Mouse (Mus musculus): ENCODE measurements around the gene 4930415O20Rik. TPM values are rescaled to one million over a fixed set of nuclear protein-coding genes. Genes with fewer than 3 reads are reported as not detected.

The 4930415O20Rik gene
- not detected for total RNA-seq (2023)

GRCm38 (mm10) chr15:98570873-98571538 is at the start of gene 4930415O20Rik, which contains the start of gene Ccnt1:
Gene 4930415O20Rik (plus strand): TSS chr15:98571004.
Gene Ccnt1 (minus strand): TSS chr15:98570923.

GRCm38 (mm10) chr15:98533881-98534627 is 36.8 kb upstream of the 4930415O20Rik start, which contains the start of gene Kansl2:
Gene Kansl2 (minus strand): TSS chr15:98534264.

GRCm38 (mm10) chr15:98609331-98610130 is 38.7 kb downstream of the 4930415O20Rik start, which contains the start of gene Adcy6:
Gene Adcy6 (minus strand): TSS chr15:98610076.

GRCm38 (mm10) chr15:98630540-98630939 is 59.7 kb downstream of the 4930415O20Rik start, which contains the start of gene Cacnb3:
Gene Cacnb3 (plus strand): TSS chr15:98630840.

Other genes with a start within 250 kb of the 4930415O20Rik start
- not detected for gene Olfr284, start 230.0 kb upstream of the 4930415O20Rik start, total RNA-seq (2023)
- gene Olfr283, start 190.1 kb upstream of the 4930415O20Rik start, total RNA-seq (2023), result not detected
- not detected for gene Olfr282, start 139.8 kb upstream of the 4930415O20Rik start, total RNA-seq (2023)
- not detected for gene Olfr281, start 118.4 kb upstream of the 4930415O20Rik start, total RNA-seq (2023)
- not detected for gene OR5BS1P, start 101.1 kb upstream of the 4930415O20Rik start, total RNA-seq (2023)
- not detected for gene Lalba, start 88.3 kb upstream of the 4930415O20Rik start, total RNA-seq (2023)
- gene Olfr279, start 78.6 kb upstream of the 4930415O20Rik start, total RNA-seq (2023), result not detected
- gene Kansl2, start 36.7 kb upstream of the 4930415O20Rik start, total RNA-seq (2023), result 10 to 100 TPM; 28.0 to 29.7 TPM
- gene Ccnt1, start 81 bp upstream of the 4930415O20Rik start, total RNA-seq (2023), result 10 to 100 TPM; 51.6 to 56.9 TPM
- 1 to 10 TPM; 4.7 to 4.9 TPM for gene Adcy6, start 39.1 kb downstream of the 4930415O20Rik start, total RNA-seq (2023)
- gene Cacnb3, start 59.8 kb downstream of the 4930415O20Rik start, total RNA-seq (2023), result under 1 TPM; 0.31 to 0.94 TPM
- 10 to 100 TPM; 61.6 to 67.6 TPM for gene Ddx23, start 91.9 kb downstream of the 4930415O20Rik start, total RNA-seq (2023)
- 10 to 100 TPM; 13.5 to 16.8 TPM for gene Rnd1, start 106.5 kb downstream of the 4930415O20Rik start, total RNA-seq (2023)
- gene Ccdc65, start 137.2 kb downstream of the 4930415O20Rik start, total RNA-seq (2023), result not detected
- gene Fkbp11, start 157.2 kb downstream of the 4930415O20Rik start, total RNA-seq (2023), result 1 to 10 TPM; 2.5 to 3.0 TPM
- gene Arf3, start 192.2 kb downstream of the 4930415O20Rik start, total RNA-seq (2023), result 10 to 100 TPM; 67.4 to 74.6 TPM
- not detected for gene Wnt10b, start 207.1 kb downstream of the 4930415O20Rik start, total RNA-seq (2023)
- not detected for gene Wnt1, start 218.9 kb downstream of the 4930415O20Rik start, total RNA-seq (2023)
- gene Ddn, start 238.5 kb downstream of the 4930415O20Rik start, total RNA-seq (2023), result not detected